Mouse (Mus musculus) thymus, adult 2 months (tissue): Measurements from ENCODE around the gene Hcrtr1.

Experiments used
- CTCF ChIP-seq: fragments of 200-500 bp; IDR thresholded peaks from 2 replicates; pipeline ENCODE4 v1.5.1; 2012; ENCODE audit warnings: mild to moderate bottlenecking, control low read depth, low read length, moderate library complexity, borderline replicate concordance; ENCODE audit not compliant: control insufficient read depth, poor library complexity, insufficient read depth; ENCODE audit errors: extremely low read depth
- POLR2A ChIP-seq: fragments of 200-500 bp; IDR thresholded peaks from 2 replicates; pipeline ENCODE4 v1.6.1; 2012; ENCODE audit warnings: mild to moderate bottlenecking, low read length, control low read depth, moderate library complexity; ENCODE audit not compliant: control insufficient read depth, poor library complexity, insufficient read depth; ENCODE audit errors: extremely low read depth

DNA sequence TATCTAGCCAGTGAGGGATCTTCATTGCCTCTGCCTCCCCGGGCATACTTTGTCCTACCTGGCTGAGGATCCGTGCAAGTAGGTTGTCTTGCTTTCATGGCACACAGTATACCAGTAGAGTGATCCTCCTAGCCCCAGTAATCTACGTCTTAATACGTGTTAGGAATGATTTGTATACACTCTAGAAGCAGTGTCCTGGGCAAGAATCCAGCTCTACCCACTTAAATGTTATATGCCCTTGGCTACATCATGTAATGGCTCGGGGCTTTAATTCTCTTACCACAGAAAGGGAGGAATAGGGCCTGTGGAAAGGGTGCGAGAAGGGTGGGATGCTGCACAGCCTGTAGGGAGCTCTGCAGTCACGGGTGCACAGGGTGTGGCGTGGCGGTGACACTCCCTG, 29.5 kb downstream of the Hcrtr1 start:
- no peak for TF ChIP-seq CTCF
- TF ChIP-seq POLR2A: no peak
